9 mouse cellular contexts compared by ENCODE assay signal in the genomic region with DNA sequence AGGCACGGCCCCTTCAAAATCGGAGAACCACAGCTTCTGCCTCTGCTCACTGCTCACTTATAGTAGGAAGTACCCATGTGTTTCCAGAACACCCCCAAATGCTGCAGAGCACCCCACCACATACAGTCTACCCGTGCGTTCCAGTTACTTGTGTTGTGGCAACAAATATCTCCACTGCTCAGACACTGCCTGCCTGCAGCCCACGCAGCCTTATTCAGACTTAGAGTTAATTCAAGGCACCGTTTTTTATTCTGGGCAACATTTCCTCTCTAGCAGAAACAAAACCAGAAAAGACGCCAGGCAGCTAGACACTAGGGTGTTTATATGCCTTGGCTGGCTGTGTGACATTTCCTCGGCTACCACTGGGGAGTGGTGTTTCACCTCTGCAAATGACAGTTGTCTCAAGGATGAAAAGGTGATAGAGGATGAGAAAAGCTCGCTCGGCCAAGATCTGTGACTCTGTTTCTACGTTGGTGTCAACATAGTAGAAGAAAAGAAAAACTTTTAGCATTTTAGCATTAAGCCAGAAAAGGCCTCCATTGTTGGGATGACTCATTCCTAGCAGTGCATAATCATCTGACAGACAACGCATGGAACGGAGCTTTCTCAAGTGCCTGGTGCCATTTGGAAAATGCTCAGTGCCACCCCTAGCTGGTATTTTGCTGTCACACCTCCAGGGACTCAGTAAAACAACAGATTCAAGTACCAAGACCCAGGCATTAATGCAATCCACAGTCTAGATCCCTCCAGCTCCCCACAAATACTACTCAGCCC.
DNase-seq lines count a peak whose midpoint lies in the region; ATAC-seq lines count a peak whose summit lies in the region.
"Had no signal": no experiment of that assay in that cellular context is flagged by ENCODE, and none has a peak within 500 bp of the region (broad histone marks: within the 10 kb centered on the region; RNA-seq: fewer than 3 reads in every experiment).

No protein-coding gene starts in this region.

- peak; percentile 40 for ATAC-seq in megakaryocyte progenitor cell, adult 5-6 weeks (replicated peaks; ENCODE audit: poor library complexity)
- no peak for ATAC-seq in megakaryocyte, adult 5-6 weeks (ENCODE audit: poor library complexity, severe bottlenecking)

- DNase-seq in adrenal gland, postnatal 14 days = peak; percentile 24
- no peak for DNase-seq in adrenal gland, adult 8-10 months
- DNase-seq in layer of hippocampus, adult 11-12 months (ENCODE audit: low spot score) = peak; percentile 37
- no peak for DNase-seq in layer of hippocampus, postnatal 25 days (ENCODE audit: extremely low spot score in 1 of 2, low spot score in 1 of 2)
- peak; percentile 25 to 34 for DNase-seq in frontal cortex, postnatal 10 days (ENCODE audit: low spot score in 2 of 2)
- DNase-seq in testis, postnatal 14 days (ENCODE audit: low spot score) = no peak
- DNase-seq: kidney, postnatal 36 days had no signal

Comparison
In these comparisons a context has a peak if more than half of its experiments do, and no peak if none do; other contexts are left out.
1. DNase-seq: peak in adrenal gland, postnatal 14 days (single experiment), layer of hippocampus, adult 11-12 months (single experiment) and frontal cortex, postnatal 10 days (2 of 2); none in adrenal gland, adult 8-10 months (single experiment), layer of hippocampus, postnatal 25 days (0 of 2) and testis, postnatal 14 days (single experiment).